Mouse (Mus musculus): ENCODE data around the gene Syn3. TPM values are rescaled to one million over a fixed set of nuclear protein-coding genes. Genes with fewer than 3 reads are reported as not detected.

Syn3 gene
- total RNA-seq, 2 experiments from 2014 or later: 0.26 to 0.47 TPM

DNA sequence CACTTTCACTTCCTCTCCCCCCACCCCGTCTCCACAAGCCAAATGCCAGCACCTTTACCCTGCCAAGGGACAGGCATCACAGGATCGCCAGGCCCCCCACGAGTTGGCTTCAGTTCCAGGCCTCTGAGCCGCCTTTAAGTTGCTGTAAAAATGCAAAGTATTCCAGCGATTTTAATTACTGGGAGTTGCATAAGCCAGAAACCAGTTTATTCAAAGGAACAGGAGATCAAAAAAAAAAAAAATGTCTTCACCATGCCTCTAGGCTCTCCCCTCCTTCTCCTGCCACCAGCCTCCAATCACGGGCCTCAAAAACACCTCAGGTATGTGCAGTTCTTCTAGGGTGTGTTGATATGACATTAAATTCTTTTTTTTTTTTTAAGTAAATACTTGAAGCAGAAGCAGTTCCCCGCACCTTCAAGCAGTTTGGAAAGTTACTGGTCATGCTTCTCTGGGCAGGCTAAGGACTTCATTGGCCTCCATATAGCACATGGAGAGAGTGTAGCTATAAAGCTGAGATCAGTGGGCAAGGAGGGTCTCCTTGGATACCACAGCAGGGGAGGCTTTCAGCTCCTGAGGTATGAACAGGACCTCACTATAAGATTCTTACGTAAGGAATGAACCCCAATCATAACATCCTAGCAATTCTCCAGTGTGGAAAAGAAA, 208.5 kb downstream of the Syn3 start:
- DNase-seq (ENCODE audit: low spot score in 2 of 2): no peak

DNA sequence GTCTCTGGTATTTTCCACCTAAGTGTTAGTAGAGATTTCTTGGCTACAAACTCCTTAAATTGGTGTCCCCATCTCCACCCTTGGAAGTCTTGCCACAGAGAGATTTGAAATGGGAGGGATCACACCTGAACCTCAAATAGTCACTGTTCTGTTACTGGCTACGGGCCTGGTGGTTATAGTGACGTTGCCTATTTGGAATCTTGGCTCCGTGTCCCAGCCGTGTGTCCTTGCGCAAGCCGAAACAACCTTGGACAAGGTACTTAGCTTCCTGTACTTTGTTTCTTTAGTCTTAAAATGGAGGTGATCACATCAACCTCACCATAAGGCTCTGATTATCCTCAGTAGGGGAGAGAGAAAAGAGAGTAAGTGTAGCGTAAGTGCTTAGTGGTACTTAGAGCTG, 212.2 kb downstream of the Syn3 start:
- no peak for DNase-seq (ENCODE audit: low spot score in 2 of 2)

DNA sequence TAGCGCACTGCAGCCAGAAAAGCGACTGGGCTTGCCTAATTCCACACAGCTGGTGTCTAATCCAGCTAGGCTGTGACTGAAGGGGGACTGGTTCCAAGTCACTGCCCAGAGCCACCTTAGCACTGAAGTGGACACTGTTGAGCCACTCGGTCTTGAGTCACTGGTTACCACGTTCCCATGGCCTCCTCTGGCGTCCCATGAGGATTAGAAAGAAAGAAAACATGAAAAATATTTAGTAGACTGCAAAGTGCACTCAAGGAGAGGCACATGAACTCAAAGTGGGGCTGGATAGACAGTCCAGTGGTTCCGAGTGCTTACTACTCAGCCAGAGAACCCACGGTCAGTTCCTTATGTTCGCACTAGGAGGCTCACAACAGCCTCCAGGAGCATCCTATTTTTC, 217.5 kb downstream of the Syn3 start:
- DNase-seq (ENCODE audit: low spot score in 2 of 2): no peak

DNA sequence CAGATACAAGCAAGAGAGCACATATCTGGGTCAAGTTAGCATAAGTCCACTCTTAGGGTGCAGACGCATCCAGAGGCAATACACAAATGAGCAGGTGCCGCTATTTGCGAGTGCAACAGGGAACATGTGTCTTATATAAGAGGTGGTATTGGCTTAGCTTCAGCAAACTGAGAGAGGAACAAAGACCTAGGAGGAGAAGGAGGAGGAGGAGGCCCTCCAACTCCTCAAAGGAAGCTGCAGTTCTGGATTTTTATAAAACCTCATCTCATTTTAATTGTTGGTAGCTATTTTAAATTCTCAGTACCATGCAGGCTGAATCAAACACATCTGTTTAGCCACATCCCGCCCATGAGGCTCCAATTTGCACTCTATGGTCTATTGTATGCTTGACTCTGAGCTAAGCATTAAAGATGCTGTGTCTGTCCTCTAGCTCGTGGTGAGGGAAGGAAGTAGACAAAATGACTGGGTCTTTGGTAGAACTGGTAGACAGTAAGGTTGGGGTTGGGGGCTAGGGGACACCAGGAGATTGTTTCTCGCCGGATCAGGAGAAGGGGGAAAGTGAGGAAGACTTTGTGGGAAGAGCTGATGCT, 219.0 kb downstream of the Syn3 start:
- no peak for DNase-seq (ENCODE audit: low spot score in 2 of 2)

DNA sequence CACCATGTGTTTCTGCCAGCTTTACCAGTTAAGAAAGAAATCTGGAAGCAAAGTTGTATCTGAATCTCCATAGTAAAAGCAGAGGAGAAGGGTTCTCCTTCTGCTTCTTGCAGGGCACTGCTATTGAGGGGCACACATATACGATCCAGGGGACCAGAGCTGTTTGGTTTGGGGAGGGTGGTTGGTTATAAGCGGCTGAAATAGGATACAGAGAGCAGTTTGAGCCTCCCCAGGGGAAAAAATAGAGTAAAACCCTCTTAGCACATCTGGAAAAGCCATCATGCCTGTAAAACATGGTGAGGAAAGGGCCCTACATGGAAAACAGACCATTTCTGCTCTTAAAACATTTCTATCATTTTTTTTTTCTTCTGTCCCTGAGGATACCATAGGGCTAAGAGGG, 220.2 kb downstream of the Syn3 start:
- DNase-seq (ENCODE audit: low spot score in 2 of 2): no peak

DNA sequence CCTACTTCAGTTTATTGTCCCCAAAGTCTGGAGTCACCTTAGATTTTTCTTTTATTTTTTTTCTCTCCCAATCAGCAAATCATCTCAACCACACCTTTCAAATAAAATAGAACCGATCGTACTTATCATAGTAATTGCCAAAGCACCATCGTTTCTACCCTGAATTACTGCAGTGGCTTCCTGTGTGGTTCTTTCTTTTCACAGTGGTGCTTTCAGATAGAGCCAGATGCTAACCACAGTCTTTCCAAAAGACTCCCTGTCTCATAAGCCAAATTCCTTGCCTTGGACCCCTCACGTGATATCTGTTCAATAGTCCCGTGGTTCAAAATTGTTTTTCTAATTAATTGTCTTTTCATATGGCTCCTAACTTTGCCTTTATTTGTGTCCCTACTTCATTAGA, 221.4 kb downstream of the Syn3 start:
- no peak for DNase-seq (ENCODE audit: low spot score in 2 of 2)

DNA sequence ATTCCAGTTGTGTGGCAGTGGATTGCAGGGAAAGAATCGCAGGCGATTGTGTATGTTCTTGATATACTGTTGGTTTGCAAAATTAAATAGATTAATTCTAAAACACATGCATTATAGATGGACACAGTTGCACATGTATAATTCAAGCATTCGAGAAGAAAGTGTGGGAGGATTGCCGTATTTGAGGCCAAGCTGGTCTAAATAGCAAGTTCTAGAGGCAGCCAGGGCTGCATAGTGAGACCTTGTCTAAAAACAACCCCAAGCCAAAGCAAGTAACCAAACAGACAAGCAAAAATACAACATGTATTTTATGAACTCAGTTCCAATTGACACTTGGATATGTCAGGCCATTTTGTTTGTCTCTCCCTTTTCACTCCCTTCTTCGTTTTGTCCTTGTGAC, 223.1 kb downstream of the Syn3 start:
- DNase-seq (ENCODE audit: low spot score in 2 of 2): no peak

DNA sequence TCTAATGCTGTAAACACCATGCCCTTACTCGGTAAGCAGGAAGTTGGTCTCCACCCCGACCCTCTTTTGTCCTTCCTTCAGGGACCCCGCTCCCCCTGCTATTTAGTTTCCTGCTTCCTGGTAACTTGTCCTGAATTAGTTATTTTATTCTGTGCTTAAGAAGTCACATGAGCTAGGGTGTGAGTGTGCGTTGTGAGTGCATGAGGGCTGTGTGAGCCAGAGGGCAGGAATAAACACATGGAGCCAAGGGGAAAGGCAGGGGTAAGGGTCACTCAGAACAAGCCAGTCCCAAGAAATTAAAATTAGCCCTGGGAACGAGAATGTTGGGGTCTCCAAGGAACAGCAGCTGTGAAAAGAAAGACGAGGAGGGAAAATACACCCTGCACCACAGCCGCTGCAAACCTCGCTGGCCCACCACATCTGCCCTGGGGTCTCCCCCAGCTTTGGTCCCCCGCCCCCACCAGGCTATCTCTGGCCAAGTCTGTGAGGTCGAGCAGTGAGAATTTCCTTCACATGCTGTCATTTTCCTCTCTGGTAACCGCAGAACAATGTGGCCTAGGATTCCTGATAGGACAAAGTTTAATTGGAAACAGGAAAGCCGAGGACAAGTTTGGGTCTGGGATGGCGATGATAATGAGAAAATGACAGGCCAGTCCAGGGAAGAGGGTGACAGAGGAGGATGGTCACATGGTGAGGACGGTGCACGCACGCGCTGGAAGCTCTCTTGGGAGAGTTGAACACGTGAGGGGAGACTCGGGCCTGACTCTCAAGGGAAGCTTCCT, 225.1 kb downstream of the Syn3 start:
- DNase-seq (ENCODE audit: low spot score in 2 of 2): no peak

DNA sequence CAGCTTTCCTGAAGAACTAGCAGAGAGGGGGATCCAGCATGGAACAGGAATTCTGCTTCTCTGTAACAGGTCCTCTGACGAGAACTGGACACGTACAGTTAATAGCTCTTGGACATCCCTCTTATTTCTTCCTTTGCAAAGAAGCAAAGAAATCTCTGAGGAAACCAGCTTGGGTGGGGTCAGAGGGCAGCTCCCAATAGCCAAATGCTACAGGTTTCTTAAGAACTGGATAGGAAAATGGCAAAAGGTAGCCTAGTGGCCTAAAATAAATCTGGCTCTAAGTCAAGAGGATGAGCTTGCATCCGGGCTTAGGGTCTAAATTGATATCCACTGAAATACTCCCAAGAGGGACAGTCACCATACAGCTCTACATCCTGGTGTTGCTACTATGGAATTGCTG, 225.9 kb downstream of the Syn3 start:
- no peak for DNase-seq (ENCODE audit: low spot score in 2 of 2)

DNA sequence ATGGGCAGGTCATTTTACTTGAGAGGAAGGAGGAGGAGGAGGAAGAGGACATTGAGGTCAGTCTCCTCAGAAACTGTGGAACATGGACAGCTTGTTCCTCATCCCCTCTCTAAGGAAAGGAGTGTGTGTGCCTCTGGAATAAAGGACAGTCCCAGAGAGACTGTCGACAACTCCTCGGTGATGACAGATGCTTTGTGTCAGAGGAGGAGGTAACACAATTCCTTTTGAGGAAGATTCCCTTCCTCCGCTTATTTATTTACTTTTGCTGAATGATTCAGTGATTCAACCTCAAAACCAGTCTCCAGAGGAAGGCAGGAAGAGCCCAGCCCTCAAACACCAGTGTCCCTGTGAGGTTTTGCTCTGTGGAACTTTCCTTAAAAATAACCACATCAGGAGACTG, 228.4 kb downstream of the Syn3 start:
- DNase-seq (ENCODE audit: low spot score in 2 of 2): no peak

DNA sequence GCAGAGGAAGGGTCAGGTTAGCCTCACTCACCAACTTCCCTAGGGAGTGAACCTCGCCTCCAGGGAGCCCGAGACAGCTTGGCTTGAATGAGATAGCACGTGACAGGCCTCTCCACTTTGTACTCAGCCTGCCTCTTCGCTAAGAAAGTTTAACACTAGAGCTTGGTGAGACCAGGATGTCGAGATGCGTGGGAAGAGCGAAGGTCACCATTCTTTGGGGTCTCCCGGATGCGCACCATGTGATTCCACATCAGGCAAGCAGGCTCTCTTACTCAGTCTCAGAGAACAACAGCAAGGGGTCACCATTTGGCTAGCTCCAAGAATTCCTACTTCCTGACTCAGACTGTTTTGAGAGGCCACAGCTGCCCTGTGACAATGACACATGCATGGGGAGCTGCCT, 234.1 kb downstream of the Syn3 start:
- DNase-seq (ENCODE audit: low spot score in 2 of 2): no peak

DNA sequence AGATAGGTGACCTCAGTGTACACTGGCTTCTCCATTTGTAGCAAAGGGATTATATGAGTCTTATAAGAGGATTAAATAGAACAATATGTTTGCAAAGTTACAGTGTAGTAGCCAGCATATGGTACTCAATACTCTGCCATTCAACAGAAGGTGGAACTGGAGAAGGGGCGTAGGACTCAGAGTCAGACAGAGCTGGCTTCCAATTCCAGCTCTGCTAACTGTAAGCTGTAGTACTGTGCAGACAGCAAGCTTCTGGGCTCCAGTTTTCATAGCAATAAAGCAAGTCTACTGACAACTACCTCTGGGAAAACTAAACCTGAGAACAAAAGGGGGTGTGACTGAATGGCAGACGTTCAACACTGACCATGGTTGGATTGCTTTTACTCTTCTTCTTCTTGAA, 237.0 kb downstream of the Syn3 start:
- DNase-seq (ENCODE audit: low spot score in 2 of 2): no peak

DNA sequence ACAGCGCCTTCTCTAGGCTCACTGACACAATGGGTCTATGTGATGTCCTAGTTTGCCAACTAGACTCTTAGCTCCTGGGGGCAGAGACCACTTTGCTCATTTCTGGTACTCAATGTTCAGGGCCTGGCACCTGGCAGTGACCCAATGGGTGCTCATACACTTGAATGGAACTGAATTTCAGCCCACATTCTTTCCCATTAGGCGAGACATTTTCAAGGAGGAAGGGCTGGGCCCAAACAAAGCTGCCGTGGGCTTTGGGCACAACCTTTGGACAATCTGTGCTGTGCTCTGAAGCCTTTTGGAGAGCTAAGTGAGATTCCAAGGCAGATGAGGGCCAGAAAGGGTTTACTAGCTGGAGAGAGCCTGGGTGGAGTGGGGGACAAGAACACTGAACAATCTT, 239.7 kb downstream of the Syn3 start:
- DNase-seq (ENCODE audit: low spot score in 2 of 2): no peak

DNA sequence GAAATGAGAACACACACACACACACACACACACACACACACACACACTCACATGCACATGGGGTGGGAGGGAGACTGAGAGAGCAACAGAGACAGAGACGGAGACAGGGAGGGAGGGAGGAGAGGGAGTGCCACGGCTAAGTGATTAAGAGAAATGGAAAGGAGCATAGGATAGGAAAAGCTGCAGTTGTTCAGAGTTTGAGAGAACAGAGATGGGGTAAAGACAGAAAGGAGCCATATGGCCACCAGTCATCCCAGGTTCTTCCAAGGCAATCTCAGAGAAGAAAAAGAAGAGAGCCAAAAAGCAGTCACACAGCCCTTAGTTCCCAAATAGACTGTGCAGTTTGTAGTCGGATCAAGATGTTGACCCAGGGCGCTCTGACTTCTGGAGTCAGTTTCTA, 240.7 kb downstream of the Syn3 start:
- no peak for DNase-seq (ENCODE audit: low spot score in 2 of 2)

DNA sequence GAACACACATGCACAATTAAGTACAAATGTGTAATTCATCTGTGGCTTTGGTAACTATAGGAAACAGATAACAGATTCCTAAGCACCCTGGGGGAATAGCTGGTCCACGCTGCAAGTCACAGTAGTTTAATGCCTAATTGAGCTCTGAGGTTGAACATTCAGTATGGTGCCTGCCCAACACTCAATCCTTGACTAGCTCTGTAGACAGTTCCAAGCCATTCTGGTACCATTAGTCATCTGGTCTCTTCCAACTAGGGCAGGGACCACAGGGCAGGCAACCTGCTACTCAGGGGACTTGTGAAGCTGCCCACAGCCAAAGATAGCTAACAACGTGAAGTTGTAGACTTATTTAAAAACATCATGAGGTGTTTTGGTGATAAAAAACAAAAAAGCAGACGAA, 241.7 kb downstream of the Syn3 start:
- DNase-seq (ENCODE audit: low spot score in 2 of 2): no peak

DNA sequence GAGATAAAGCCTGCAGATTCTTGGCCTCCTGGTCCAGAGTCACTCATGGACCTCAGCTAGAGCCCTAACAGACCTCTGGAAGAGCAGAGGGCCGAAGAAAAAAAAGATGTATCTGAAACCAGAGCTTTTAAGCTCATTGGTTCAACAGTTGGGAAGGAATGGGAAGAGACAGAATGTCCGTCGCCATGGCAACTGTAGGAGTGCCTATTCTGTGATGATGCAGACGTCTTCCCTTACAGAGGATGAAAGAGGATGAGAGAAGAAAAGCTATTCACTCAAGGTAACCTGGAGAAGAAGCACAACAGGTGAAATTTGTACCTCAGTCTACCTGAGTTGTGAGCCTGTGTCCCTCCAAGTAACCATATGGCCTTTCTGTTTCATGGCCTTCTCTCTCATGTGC, 242.5 kb downstream of the Syn3 start:
- DNase-seq (ENCODE audit: low spot score in 2 of 2): no peak

DNA sequence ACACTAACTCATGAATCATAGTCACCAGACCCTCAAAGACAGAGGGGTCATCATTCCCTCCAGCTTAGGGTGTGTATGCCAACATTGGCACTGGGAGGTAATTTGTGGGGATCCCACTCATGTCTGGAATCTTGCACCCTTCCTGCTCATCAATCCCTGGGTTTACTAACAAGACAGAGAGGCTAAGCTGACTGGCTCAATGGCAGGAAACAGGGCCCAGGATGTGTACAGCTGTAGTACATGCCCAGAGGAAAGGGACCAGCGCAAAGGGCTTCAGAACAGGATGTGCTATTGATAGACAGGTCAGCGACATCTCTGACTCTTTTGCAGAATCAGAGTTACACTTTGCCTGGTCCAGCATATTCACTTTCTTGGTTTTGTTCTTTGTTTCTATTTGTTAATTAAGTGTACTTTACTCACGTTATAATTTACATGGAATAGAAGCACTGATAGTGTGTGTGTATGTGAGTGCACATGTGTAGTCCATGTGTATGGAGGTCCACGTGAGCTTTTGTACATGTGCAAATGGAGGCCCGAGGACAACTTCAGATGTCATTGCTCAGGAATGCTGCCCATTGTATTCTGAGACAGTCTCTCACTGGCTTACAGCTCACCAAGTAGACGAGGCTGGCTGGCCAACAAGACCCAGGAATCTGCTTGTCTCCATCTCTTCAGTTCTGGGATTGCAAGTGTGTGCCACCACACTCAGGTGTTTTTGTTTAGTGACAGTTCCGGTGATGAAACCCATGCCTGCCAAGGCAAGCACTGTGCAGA, 248.4 kb downstream of the Syn3 start:
- no peak for DNase-seq (ENCODE audit: low spot score in 2 of 2)

DNA sequence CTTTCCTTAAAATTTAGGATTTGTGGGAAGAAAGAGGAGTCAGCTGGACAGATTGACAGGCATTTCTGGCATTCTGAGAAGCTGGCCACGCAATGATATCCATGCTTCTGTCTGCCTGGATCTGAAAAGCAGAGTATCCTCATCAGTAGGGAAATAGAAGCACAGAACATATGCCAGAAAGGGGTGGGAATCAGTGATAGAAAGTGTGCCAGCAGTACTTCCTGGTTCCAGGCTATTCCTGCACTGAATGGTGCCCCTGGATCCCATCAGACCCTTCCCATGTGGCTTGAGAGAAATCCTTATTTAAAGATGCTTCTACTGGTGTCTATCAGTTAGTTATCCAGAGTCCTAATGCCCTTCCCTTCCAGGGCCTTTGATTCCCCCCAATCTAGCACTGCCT, 249.4 kb downstream of the Syn3 start:
- no peak for DNase-seq (ENCODE audit: low spot score in 2 of 2)

DNA sequence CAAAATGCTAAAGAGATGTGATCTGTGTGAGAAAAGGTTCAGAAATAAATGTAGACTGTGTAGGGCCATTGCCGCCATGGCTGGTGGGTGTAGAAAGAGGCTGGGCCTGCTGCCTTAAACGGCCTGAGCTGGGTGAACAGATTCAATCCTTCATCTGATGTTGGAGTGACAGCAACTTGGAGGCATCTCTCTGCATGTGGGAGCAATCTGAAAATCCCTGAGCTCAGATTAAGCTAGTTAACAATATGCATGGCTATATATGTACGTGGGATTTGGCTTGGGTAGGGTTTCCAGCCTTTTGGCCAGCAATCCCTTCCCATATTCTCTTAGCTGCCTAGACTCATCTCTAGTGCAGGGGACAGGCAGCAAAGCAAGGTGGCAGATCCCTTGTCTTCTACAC, 249.9 kb downstream of the Syn3 start:
- no peak for DNase-seq (ENCODE audit: low spot score in 2 of 2)

DNA sequence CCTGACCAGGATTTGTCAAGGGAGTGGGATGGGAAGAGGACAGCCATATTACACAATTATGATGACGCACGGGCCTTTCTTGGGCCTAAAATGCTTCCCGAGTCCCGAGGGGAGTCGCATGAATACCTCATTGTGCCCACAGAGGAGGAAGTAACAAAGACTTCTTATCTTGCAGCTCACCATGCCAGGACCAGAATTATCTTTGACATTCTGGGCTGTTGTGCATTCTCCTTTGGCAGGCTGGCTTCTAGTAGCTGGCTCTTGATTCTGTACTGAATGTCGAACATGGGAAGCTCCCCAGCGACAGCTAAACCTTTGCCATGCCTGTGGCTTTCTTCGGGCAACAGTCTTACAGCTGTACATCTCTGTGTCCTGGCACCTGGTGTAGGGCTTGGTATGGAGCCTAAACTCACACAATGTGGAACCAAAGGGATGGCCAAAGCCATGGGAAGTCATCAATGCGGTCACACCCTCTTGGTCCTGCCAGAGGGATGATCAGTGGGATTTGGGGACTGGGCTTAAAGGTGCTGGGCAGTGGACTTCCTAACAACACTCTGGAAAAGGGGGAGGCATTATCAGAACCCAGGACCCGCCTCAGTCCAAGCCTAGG, 250.5 kb downstream of the Syn3 start:
- no peak for DNase-seq (ENCODE audit: low spot score in 2 of 2)

DNA sequence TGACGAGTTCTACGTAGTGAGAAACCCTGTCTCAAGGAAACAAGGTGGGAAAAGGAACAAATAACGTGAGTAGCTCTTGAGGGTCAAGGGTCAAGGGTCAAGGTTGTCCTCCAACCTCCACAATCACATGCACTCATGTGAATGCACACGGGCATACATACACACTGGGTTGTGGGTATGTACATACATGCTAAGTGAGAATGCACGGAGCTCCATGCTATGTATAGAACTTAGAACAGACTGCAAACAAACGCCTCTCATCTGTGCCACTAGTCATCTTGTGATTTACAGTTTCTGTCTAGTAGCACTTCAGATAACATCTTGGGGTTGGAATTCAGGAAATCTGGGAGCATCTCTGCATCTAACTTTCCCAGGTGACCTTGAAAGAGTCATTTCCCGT, 253.3 kb downstream of the Syn3 start:
- no peak for DNase-seq (ENCODE audit: low spot score in 2 of 2)

DNA sequence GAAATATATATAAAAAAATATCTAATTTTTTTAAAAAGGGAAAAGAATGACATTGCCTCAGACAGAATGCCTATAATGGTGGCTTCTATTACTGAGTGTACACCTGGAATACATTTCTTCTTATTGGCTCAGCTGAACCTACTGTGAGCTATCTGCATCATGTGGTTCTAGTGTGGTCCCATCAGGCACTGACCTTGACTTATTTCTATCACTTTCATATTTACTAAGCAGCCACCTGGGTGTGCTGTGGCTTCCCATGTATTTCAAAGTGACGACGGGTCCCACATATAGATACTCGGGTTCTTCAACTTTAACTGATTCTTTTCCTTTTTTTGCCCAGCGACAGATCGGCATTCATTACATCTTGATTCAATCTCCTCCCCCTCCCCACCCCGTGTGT, 255.2 kb downstream of the Syn3 start:
- DNase-seq (ENCODE audit: low spot score in 2 of 2): no peak
